Mouse (Mus musculus) urinary bladder, postnatal 25 days (tissue): ENCODE results near the gene Hyou1.
A peak's percentile ranks its signal among the peaks of the same experiment; 100 is the strongest.
"Not testable (repeated sequence)": the region's sequence is repeated elsewhere in the genome, so short reads cannot be mapped to it uniquely, and the experiment has no call there.

Experiments used
- DNase-seq: peaks from one replicate; pipeline ENCODE4 v3.0.0; 2022; ENCODE audit warnings: low spot score

Hyou1 gene

DNA sequence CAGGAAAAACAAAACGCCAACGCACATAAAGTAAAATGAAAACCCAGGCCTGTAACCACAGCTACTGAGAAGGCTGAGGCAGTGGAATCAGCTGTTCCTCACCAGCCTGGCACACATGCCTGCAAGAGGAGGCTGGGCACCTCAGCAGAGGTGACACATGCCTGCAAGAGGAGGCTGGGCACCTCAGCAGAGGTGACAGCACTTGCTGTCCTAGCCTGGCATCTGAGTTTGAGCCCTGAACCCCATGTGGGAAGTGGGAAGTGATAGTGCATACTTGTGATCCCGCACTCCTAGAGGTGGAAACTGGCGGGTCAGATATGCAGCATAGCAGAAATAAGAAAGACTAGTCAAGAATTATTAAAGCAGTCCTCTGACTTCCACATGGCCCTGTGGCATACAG is 27.9 kb upstream of the Hyou1 start:
- DNase-seq, result no peak

DNA sequence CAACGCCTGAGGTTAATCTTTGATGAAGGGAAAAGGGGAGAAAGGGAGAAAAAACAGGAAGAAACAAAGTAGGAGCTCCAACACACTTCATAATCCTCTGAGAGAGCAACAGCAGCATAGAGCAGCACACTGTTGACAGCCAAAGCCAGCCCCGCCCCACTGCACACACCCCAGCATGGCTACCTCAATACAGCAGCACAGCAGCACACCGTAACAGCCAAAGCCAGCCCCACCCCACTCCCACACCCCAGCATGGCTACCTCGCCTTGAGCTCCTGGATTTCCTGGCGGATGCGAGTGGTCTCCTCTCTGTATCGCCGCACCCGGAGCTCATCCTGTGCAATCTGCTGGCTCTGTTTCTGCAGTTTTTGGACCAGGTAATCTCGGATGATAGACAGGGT is 27.0 kb upstream of the Hyou1 start:
- DNase-seq, result no peak

DNA sequence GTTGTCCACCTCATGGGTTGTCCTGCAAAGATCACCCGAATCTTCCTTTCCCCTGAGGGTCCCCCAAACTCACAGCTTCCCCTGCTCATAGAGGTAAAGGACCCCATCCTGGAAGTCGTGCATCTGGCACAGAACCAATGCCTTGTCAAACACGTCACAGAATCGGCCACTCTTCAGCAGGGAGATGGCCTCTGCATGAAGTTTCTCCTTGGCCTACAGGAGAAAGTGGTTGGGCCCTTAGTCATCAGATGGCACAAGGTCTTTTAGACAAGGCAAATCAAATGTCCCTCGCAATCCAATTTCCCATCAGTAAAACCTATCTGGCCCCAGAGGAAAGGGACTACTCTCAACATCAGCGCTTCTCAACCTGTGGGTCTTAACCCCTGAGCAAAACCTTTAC is 26.1 kb upstream of the Hyou1 start:
- no peak for DNase-seq

DNA sequence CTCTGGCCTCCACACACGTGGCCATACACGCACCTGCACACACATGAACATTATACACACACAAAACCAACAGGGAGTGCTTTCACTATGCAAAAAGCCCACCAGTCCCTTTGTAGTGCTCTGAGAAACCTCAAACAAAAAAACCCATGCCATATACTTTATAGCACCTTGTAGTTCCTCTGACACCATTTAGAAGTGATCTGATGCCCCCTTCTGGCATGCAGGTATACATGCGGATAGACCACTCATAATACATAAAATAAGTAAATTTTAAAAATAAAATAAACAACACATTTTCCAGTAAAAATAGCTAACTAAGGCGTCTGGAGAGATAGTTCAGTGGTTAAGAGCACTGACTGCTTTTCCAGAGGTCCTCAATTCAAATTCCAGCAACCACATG is 22.1 kb upstream of the Hyou1 start:
- no peak for DNase-seq

DNA sequence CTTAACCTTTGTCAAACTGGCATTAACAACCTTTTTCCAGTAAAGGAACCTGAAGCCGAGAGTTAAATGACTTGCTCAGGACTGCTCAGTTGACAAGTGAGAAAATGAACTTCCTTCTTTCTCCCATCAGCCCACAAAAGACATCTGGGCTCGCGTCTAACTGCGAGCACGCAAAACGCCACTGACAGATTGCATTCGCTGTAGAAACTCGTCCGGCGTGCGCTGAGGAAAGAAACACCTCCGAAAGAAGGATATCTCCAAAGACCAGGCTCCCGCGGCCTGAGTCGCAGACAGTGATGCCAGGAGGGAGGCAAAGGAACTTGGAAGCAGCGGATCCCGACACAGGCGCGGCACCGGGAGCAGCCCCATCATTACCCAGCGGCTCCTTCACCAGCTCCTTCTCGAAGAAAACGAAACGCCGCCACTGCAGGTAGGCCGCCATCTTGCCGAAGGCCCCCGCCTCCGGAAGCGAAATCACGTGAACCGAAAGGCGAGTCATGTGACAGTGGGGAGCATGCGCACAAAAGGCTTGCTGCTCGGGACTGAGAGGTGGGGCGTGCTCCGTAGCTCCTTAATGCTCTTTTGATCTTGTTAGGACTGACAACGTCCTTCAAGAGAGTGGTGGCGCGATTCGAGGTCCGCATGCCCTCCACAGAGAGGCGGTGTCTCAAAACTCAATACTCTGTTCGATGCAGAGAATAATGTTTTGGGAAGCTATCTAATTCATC is 17.9 kb upstream of the Hyou1 start, which contains the start of gene Vps11:
Gene Vps11, minus strand, starts transcription at position 481 of the 728 bp plus-strand sequence.
- DNase-seq, result peak; percentile 92

DNA sequence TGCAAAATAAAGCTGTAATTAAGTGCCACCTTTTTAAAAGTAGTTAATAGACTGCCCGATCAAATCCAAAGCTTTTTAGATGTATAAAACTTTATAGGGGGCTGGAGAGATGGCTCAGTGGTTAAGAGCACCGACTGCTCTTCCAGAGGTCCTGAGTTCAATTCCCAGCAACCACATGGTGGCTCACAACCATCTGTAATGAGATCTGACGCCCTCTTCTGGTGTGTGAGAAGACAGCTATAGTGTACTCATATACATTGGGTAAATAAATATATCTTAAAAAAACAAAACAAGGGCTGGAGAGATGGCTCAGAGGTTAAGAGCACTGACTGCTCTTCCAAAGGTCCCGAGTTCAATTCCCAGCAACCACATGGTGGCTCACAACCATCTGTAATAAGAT is 17.4 kb upstream of the Hyou1 start:
- DNase-seq, result not testable (repeated sequence)

DNA sequence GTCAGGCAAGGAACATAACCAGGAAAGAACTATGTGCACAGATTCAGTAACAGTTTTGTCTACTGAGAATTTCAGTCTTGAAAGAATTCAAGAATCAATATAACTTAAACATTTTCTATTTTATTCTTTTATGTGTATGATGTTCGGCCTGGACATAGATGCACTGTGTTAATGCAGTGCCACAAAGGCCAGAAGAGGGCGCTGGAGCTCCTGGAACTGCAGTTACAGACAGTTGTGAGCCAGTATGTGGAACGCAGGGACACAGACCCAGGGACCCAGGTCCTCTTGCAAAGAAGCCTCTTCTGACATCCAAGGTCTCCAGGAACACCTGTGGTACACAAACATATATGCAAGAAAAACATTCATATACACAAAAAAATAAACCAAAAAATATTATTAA is 14.8 kb upstream of the Hyou1 start:
- no peak for DNase-seq

DNA sequence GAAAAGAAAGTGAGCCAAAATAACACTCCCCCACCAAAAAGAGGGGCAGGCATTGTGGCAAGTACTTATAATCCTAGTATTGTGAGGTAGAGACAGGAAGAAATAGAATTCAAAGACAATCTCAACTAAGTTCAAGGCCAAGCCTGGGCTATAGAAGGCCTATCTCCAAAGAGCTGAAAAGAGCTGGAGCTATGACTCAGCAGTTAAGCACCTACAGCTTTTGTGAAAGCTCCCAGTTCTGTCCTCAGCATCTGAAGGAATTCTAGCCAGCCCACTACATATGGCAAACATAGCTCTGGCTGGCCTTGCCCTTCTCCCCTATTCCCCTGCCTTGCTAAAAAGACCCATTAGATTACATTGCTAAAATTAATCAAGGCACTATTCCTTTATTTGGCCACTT is 5.9 kb upstream of the Hyou1 start:
- no peak for DNase-seq

DNA sequence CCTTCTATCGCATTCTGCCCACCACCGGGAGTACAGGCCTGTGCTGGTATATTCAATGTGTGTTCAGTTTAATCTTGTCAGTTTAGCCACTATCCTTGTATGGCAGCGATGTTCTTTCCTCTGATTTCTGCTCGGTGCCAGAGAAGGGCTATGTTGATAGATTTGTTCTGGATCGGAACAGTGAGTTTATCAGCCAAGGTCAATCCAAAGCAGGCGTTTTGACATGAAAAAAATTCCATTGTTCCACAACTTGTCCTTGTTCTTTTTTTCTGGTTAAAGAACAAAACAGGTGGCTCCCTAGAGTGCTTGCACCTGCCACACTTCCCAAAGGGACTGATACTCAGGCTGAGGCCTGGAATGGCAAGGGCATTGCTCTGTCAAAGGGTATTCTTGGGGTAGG is 3.1 kb upstream of the Hyou1 start:
- DNase-seq, result no peak

DNA sequence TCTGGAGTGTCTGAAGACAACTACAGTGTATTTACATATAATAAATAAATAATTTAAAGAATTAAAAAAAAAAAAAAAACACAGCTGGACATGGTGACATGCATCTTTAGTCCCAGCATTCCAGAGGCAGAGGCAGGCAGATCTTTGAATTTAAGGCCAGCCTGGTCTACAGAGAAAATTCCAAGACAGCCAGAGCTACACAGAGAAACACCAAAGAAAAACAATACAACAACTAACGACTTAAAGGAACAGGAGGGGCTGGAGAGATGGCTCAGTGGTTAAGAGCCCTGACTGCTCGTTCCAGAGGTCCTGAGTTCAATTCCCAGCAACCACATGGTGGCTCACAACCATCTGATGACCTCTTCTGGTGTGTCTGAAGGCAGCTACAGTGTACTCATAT is 2.0 kb upstream of the Hyou1 start:
- DNase-seq, result not testable (repeated sequence)

DNA sequence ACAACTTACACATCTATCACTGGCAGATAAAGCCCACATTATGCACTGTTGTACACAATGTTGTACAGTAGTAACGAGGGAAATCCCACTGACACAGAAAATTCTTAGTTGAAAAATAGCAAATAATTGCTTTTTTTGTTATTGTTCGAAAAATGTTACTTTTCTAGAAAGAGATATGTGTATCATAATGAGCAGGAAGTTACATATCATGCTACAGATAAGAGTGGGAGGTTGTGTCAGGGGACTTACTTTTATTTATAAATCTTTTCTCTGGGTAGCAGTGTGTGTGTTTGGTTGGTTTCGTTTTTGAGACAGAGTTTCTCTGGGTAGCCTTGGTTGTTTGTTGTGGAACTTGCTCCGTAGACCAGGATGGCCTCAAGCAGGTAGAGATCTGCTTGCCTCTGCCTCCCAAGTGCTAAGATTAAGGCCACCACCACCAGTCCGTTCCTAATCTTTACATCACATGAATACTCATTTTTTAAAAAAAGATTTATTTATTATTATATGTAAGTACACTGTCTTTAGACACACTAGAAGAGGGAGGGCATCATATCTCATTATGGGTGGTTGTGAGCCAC is 1.0 kb upstream of the Hyou1 start:
- no peak for DNase-seq

DNA sequence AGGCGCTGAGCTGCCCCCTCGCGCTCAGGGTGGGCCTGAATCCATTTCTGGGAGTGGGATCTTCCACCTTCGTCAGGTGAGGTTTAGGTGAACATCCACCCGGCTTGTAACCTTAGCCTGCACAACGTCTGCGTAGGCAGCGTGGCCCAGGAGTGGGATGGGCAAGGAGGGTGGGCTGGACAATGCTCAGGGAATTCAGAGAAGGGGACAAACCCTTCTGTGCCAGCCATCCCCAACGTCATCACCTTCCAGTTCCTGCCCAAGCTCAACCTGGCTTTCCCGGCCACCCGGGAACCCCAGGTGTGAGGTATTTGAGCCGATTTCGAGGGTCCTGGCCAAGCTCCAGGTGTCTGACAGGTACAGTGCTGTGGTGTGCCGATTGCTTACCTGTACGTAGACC is 572 bp downstream of the Hyou1 start:
- DNase-seq, result no peak

DNA sequence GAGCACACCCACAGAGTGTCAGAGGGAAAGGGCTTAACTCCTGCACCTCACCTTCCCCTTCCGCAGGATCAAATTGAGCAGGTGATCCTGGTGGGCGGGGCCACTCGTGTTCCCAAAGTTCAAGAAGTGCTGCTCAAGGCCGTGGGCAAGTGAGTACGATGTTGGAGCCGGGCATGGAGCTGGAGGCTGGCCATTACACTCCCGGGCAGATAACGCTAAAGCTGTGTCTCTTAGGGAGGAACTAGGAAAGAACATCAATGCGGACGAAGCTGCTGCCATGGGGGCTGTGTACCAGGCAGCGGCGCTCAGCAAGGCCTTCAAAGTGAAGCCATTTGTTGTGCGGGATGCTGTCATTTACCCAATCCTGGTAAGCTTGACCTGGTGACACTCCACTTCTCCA is 5.3 kb downstream of the Hyou1 start:
- no peak for DNase-seq

DNA sequence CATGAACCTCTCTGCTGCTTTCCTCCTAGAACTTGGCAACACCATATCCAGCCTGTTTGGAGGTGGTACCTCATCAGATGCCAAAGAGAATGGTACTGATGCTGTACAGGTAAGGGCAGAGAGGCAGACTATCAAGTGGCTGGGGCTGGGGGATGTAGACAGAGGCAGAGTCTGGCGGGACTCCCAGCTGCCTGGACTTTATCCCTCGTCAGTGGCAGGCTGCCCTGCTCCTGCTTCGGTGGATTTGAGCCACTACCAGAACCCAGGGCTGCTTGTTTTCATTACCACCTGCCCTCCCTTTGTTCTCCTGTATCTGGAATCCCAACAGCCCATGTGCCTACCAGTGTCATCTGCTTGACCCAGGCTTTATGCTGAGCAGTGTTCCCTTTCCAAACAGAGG is 7.9 kb downstream of the Hyou1 start:
- no peak for DNase-seq

DNA sequence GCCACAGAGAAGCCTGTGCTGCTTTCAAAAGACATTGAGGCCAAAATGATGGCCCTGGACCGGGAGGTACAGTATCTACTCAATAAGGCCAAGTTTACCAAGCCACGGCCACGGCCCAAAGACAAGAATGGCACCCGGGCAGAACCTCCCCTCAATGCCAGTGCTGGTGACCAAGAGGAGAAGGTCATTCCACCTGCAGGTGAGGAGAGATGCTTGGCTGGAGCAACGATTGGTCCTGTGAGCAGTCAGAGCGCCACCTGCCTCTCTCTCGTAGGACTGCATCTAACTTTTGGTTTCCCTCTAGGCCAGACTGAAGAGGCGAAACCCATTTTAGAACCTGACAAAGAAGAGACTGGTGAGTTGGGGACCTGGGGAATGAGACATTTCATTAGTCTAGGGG is 10.0 kb downstream of the Hyou1 start:
- DNase-seq, result peak; percentile 34

DNA sequence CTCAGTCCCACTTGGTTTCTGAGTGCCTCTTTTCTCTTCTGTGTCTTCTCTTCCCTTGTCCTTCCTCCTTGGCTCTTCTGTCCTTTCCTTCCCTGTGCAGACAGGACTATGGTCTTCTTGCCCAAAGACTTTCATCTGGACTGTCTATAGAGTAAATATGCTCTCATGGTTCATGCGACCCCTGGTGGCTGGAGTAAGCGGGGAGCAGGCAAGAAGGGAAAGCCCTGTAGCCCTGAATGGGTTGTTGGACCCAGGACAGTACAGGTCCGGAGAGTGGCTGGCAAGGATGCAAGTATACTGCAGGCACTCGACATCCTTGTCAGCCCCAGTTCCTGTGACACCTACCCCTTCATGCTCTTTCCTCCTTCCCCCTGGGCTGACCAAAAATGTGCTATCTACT is 12.2 kb downstream of the Hyou1 start:
- DNase-seq, result peak; percentile 75

DNA sequence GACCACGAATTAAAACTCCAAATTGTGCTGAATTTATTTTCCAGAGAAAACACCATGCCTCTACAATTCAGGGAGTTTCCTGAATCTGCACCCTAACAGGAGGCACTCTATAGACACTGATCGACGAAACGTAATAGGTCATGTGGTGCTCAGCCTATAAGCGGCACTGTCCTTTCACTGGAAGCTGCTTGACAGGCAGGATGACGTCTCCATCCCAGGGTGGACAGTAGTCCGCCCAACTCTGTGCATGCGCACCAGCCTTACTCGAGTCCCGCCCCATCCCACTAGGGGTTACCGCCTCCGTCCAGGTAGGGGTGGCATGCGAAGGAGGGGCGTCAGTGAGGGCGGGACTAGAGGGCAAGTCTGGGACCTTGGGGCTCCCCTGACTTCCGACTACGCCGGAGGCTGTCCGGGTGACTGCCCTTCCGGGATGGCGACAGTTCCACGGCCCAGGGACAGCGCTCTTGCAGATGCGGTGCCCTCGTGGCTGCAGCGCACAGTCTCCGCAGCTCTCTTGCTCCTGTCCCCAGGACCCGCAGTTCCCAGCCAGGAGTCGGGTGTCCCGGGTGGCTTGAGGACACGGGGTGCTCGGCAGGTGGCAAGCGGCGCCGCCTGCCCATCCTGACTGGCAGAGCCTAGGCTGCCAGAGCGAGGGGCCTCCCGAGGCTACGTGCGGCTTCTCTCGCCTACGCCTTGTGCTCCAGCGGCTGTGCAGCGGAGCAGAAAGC is 17.6 kb downstream of the Hyou1 start, which contains the start of gene Slc37a4:
Gene Slc37a4, plus strand, starts transcription at position 169 of the 728 bp plus-strand sequence.
- DNase-seq, result peak; percentile 86

DNA sequence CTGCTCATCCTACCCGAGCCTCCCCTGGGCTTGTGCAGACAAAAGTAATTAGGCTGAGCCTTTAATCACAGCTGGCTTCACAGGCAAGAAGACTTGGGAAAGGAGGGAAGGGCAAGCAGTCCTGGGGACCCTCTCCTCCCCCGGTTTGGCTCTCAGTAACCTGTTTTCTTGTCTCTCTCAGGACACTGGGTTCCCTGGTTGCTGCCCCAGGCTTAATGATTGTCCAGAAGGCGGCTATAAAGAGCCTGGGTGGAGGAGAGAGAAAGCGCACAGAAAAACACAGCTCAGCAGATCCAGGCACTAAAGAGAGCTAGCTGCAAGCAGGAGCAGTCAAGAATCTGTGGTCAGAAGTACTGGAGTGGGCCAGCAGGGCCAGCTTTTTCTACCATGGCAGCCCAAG is 18.8 kb downstream of the Hyou1 start:
- DNase-seq, result no peak

DNA sequence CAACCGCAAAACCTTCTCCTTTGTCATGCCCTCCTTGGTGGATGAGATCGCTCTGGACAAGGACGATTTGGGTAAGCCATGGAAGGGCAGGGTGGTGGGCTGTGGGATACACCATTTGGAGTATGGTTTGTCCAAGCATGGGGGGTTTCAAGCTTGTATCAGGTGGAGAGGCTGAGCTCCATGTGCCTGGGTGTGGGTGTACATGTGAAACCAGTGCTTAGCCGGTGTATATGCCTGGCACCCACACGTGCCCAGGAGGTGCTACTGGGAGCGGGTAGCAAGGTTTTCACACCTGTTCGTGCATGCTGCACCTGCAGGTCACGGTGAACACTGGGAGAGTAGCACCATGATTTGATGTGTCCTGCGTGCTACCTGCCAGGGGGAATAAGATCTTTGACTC is 19.3 kb downstream of the Hyou1 start:
- DNase-seq, result no peak

DNA sequence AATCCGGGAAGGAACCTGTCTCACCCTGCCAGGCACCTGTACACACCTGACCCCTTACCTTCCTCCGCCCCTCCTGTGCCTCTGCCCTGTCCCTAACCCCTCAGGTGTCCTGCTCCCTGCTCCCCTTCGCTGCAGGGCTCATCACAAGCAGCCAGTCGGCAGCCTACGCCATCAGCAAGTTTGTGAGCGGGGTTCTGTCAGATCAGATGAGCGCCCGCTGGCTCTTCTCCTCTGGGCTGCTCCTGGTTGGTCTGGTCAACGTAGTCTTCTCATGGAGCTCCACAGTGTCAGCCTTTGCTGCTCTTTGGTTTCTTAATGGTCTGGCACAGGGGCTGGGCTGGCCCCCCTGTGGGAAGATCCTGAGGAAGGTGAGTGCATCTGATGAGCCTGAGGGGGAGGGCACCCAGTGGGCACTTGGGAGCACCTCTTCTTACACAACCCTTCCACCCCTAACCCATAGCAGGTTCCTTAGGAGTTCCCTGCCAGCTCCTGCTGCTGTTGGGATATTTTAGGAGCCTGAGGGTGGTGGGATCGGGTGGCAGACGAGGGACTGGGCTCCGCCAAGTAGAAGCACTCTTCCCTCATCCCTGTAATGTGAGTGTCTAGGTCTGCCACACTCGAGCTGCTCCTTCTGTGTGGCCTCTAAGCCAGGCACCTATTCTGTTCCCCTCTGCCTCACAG is 20.0 kb downstream of the Hyou1 start:
- DNase-seq, result no peak

DNA sequence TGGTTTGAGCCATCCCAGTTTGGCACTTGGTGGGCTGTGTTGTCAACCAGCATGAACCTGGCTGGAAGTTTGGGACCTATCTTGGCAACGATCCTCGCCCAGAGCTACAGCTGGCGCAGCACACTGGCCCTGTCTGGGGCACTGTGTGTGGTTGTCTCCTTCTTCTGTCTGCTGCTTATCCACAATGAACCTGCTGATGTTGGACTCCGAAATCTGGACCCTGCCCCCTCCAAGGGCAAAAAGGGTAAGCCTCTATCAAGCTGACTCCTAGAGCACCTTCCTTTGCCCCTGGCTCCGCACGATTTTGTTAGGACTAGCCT is 20.5 kb downstream of the Hyou1 start:
- DNase-seq, result no peak

DNA sequence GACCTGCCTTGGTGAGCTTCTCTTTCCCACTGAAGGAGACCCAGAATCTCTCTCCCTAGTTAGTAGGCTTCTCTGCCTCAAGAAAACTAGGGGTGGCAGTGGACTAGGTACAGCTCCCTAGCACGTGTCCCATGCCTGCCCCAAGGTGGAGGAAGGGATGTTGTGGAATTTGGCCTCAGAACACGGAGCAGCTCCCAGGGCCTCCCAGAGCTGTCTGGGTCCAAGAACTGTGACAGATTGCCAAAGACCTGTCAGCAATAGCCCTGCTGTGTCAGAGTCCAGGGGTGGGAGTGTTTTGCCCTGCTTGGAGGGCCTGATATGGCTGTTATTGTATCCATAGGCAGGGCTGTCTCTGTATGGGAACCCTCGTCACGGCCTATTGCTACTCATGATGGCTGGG is 21.8 kb downstream of the Hyou1 start:
- no peak for DNase-seq

DNA sequence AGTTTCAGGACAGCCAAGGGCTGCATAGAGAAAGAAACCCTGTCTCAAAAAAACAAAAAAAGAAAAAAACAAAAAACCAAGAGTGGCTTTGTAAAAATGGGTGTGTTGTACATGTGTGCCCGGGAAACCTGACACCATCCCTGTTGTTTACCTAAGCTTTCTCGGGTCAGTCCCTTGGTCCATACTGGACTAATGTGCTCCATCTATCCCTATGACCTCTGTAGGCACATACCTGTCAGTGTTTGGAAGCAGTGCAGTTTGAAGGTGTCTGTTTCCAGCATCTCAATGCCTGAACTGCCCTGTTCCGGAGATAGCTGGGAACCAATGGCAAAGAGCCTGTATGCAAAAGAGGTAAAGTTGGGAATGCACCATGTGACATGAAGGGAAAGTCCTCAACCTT is 25.7 kb downstream of the Hyou1 start:
- DNase-seq, result no peak
